Mouse (Mus musculus) inflammation-experienced regulatory T-cells, adult 16 weeks (primary cell): ENCODE data around the gene Gm13276. TPM values are rescaled to one million over a fixed set of nuclear protein-coding genes. Genes with fewer than 3 reads are reported as not detected.

Source experiments
- polyA plus RNA-seq: library from polyadenylated mRNA; unstranded; fragments of 100-300 nt; shearing (Covaris generic); gene quantifications from one replicate; pipeline ENCODE4 v1.2.1, GENCODE M21; 2017

Gm13276 gene
- polyA plus RNA-seq, 1 experiment from 2014 or later = not detected

Other genes with a start within 250 kb of the Gm13276 start
- not detected for gene Ifna15, start 227.5 kb upstream of the Gm13276 start, polyA plus RNA-seq
- not detected for gene Ifna14, start 213.9 kb upstream of the Gm13276 start, polyA plus RNA-seq
- not detected for gene Ifna9, start 193.3 kb upstream of the Gm13276 start, polyA plus RNA-seq
- not detected for gene Ifna12, start 182.3 kb upstream of the Gm13276 start, polyA plus RNA-seq
- not detected for gene C87499, start 151.3 kb upstream of the Gm13276 start, polyA plus RNA-seq
- not detected for gene Ifna13, start 141.2 kb upstream of the Gm13276 start, polyA plus RNA-seq
- gene Ifna16, start 108.8 kb upstream of the Gm13276 start, polyA plus RNA-seq = not detected
- not detected for gene Ifna2, start 101.8 kb upstream of the Gm13276 start, polyA plus RNA-seq
- not detected for gene Ifnab, start 94.3 kb upstream of the Gm13276 start, polyA plus RNA-seq
- not detected for gene Gm26566, start 63.9 kb upstream of the Gm13276 start, polyA plus RNA-seq
- gene Klhl9, start 63.2 kb upstream of the Gm13276 start, polyA plus RNA-seq = 24.6 TPM
- gene Gm13271, start 30.8 kb upstream of the Gm13276 start, polyA plus RNA-seq = not detected
- gene Gm13283, start 25.6 kb upstream of the Gm13276 start, polyA plus RNA-seq = not detected
- not detected for gene Gm13290, start 11.9 kb upstream of the Gm13276 start, polyA plus RNA-seq
- not detected for gene Gm13289, start 8.8 kb upstream of the Gm13276 start, polyA plus RNA-seq
- not detected for gene Gm13272, start 5.9 kb upstream of the Gm13276 start, polyA plus RNA-seq
- 0.72 TPM for gene Ifnz, start 3.6 kb upstream of the Gm13276 start, polyA plus RNA-seq
- gene Gm13277, start 2.9 kb downstream of the Gm13276 start, polyA plus RNA-seq = not detected
- gene Gm13278, start 5.8 kb downstream of the Gm13276 start, polyA plus RNA-seq = not detected
- gene Gm13275, start 8.8 kb downstream of the Gm13276 start, polyA plus RNA-seq = not detected
- gene Gm13279, start 11.7 kb downstream of the Gm13276 start, polyA plus RNA-seq = not detected
- 1.2 TPM for gene Gm13285, start 14.0 kb downstream of the Gm13276 start, polyA plus RNA-seq
- gene Gm13287, start 17.5 kb downstream of the Gm13276 start, polyA plus RNA-seq = not detected
- not detected for gene Gm13288, start 19.8 kb downstream of the Gm13276 start, polyA plus RNA-seq
- not detected for gene Ifna7, start 30.5 kb downstream of the Gm13276 start, polyA plus RNA-seq
- not detected for gene Ifna11, start 34.2 kb downstream of the Gm13276 start, polyA plus RNA-seq
- gene Ifna6, start 41.7 kb downstream of the Gm13276 start, polyA plus RNA-seq = not detected
- gene Ifna5, start 49.8 kb downstream of the Gm13276 start, polyA plus RNA-seq = not detected
- gene Ifna4, start 56.2 kb downstream of the Gm13276 start, polyA plus RNA-seq = not detected
- not detected for gene Ifna1, start 64.4 kb downstream of the Gm13276 start, polyA plus RNA-seq
- not detected for gene Ifne, start 94.5 kb downstream of the Gm13276 start, polyA plus RNA-seq